Mouse (Mus musculus): ENCODE results near the gene Dhx57.

- TF ChIP-seq CTCF (IDR thresholded peaks at IDR 0.05), result no peak
- no peak for TF ChIP-seq EP300 (IDR thresholded peaks at IDR 0.05)
These were observed 12.0 kb downstream of the Dhx57 start for GRCm38 (mm10) chr17:80278255-80278654.
